Mouse (Mus musculus) heart, postnatal 25 days (tissue): ENCODE measurements around the gene Prss28. TPM values are rescaled to one million over a fixed set of nuclear protein-coding genes. Genes with fewer than 3 reads are reported as not detected.

Experiments
- DNase-seq: peaks from one replicate; pipeline ENCODE4 v3.0.0; 2022; ENCODE audit warnings: low spot score
- intact Hi-C: fragments of 180-260 bp; cut with DNase I; formaldehyde crosslinking; loops from one replicate; pipeline ENCODE4 v1.15.1; 2025
- total RNA-seq, 2 experiments: library from RNA; stranded (reverse); gene quantifications; 2 replicates each; pipeline ENCODE4 v1.2.3; 2021

Prss28 gene
- total RNA-seq, result not detected

GRCm38 (mm10) chr17:25308346-25308745 lies at the start of gene Prss28:
Prss28 (plus strand) TSS chr17:25308646.
- intact Hi-C loops, result no loop called here
- DNase-seq, result no peak

- intact Hi-C loops, result no loop called here
- no peak for DNase-seq
Measured at GRCm38 (mm10) chr17:25264453-25264852, 44.0 kb upstream of the Prss28 start.

- intact Hi-C loops, result loop anchor here (5.0 to 10.0 kb wide), 4 partner anchors 89 to 536 kb away; partner anchors contain the start of genes BC003965, Clcn7, Mapk8ip3 and Msrb1
- DNase-seq, result no peak
Measured at GRCm38 (mm10) chr17:25270795-25271335, 37.6 kb upstream of the Prss28 start.

GRCm38 (mm10) chr17:25272326-25272725 lies 36.1 kb upstream of the Prss28 start:
- no peak for DNase-seq
- intact Hi-C loops, result loop anchor here (5.0 to 10.0 kb wide), 4 partner anchors 90 to 538 kb away; partner anchors contain the start of genes BC003965, Clcn7, Mapk8ip3 and Msrb1

- intact Hi-C loops, result loop anchor here (5.0 to 10.0 kb wide), 4 partner anchors 91 to 538 kb away; partner anchors contain the start of genes BC003965, Clcn7, Mapk8ip3 and Msrb1
- peak; percentile 86 for DNase-seq
Measured at GRCm38 (mm10) chr17:25272951-25273705, 35.3 kb upstream of the Prss28 start.

- peak; percentile 93 for DNase-seq
Measured at GRCm38 (mm10) chr17:25273706-25274501, 34.5 kb upstream of the Prss28 start.

GRCm38 (mm10) chr17:25274571-25275346 lies 33.7 kb upstream of the Prss28 start, which contains the start of gene Ube2i:
Ube2i (minus strand) TSS chr17:25274622.
- intact Hi-C loops, result loop anchor here (5.0 to 10.0 kb wide), 4 partner anchors 92 to 540 kb away; partner anchors contain the start of genes BC003965, Clcn7, Mapk8ip3 and Msrb1
- DNase-seq, result no peak

More at GRCm38 (mm10) chr17:25273706-25274501, 34.5 kb upstream of the Prss28 start:
- intact Hi-C loops, result loop anchor here (5.0 to 10.0 kb wide), 4 partner anchors 92 to 539 kb away; partner anchors contain the start of genes BC003965, Clcn7, Mapk8ip3 and Msrb1

- intact Hi-C loops, result loop anchor here (10.0 kb wide), 1 partner anchor 541 kb away; the partner anchor contains the start of gene Msrb1
- no peak for DNase-seq
Measured at GRCm38 (mm10) chr17:25275833-25276232, 32.6 kb upstream of the Prss28 start.

GRCm38 (mm10) chr17:25282133-25282532 lies 26.3 kb upstream of the Prss28 start:
- peak; percentile 13 for DNase-seq

GRCm38 (mm10) chr17:25285033-25285432 lies 23.4 kb upstream of the Prss28 start:
- intact Hi-C loops, result loop anchor here (5.0 kb wide), 1 partner anchor 343 kb away; no protein-coding TSS in a partner anchor

More at GRCm38 (mm10) chr17:25282133-25282532, 26.3 kb upstream of the Prss28 start:
- intact Hi-C loops, result no loop called here

GRCm38 (mm10) chr17:25288842-25289241 lies 19.6 kb upstream of the Prss28 start:
- intact Hi-C loops, result loop anchor here (5.0 kb wide), 1 partner anchor 347 kb away; no protein-coding TSS in a partner anchor
- DNase-seq, result no peak

More at GRCm38 (mm10) chr17:25285033-25285432, 23.4 kb upstream of the Prss28 start:
- peak; percentile 25 for DNase-seq

GRCm38 (mm10) chr17:25290411-25290810 lies 18.0 kb upstream of the Prss28 start:
- DNase-seq, result no peak

GRCm38 (mm10) chr17:25293495-25293894 lies 15.0 kb upstream of the Prss28 start:
- intact Hi-C loops, result no loop called here
- DNase-seq, result no peak

More at GRCm38 (mm10) chr17:25290411-25290810, 18.0 kb upstream of the Prss28 start:
- intact Hi-C loops, result no loop called here

GRCm38 (mm10) chr17:25294111-25294510 lies 14.3 kb upstream of the Prss28 start:
- intact Hi-C loops, result no loop called here
- no peak for DNase-seq

- DNase-seq, result no peak
- intact Hi-C loops, result no loop called here
Measured at GRCm38 (mm10) chr17:25298094-25298493, 10.4 kb upstream of the Prss28 start, which contains the start of gene Prss34. Prss34 (plus strand) TSS chr17:25298394.

- intact Hi-C loops, result no loop called here
- no peak for DNase-seq
Measured at GRCm38 (mm10) chr17:25318354-25318753, 9.9 kb downstream of the Prss28 start, which contains the start of gene Prss29. Prss29 (plus strand) TSS chr17:25318654.

- no peak for DNase-seq
- intact Hi-C loops, result no loop called here
Measured at GRCm38 (mm10) chr17:25320819-25321218, 12.4 kb downstream of the Prss28 start.

- intact Hi-C loops, result no loop called here
- DNase-seq, result no peak
Measured at GRCm38 (mm10) chr17:25322930-25323329, 14.5 kb downstream of the Prss28 start.

GRCm38 (mm10) chr17:25332321-25332720 lies 23.9 kb downstream of the Prss28 start:
- DNase-seq, result no peak
- intact Hi-C loops, result loop anchor here (5.0 kb wide), 1 partner anchor 140 kb away; no protein-coding TSS in a partner anchor
